Mouse (Mus musculus) intestine, embryonic 15.5 days (tissue): ENCODE data around the gene Tmc7. TPM values are rescaled to one million over a fixed set of nuclear protein-coding genes. Genes with fewer than 3 reads are reported as not detected.

Experiments used
- ATAC-seq: fragments of 200-750 bp; cut with Nextera tagmentation; 2 replicates; pipeline ENCODE4 v1.8.0; 2017; ENCODE audit warnings: moderate TSS enrichment, moderate library complexity
- H3K27ac ChIP-seq: fragments of 300-500 bp; sonication (generic); 2 replicates; pipeline ENCODE4 v1.5.1; 2015; ENCODE audit warnings: mild to moderate bottlenecking, inconsistent platforms
- H3K27me3 ChIP-seq: fragments of 300-500 bp; sonication (generic); replicated peaks from 2 replicates; pipeline ENCODE4 v1.6.1; 2015; ENCODE audit warnings: inconsistent platforms
- H3K36me3 ChIP-seq: fragments of 300-500 bp; sonication (generic); 2 replicates; pipeline ENCODE4 v1.6.1; 2015; ENCODE audit warnings: inconsistent platforms
- H3K4me1 ChIP-seq: fragments of 300-500 bp; sonication (generic); replicated peaks from 2 replicates; pipeline ENCODE4 v1.6.1; 2015; ENCODE audit warnings: inconsistent platforms
- H3K4me2 ChIP-seq: fragments of 300-500 bp; sonication (generic); replicated peaks from 2 replicates; pipeline ENCODE4 v1.6.1; 2015; ENCODE audit warnings: mild to moderate bottlenecking, inconsistent platforms
- H3K4me3 ChIP-seq: fragments of 300-500 bp; sonication (generic); replicated peaks from 2 replicates; pipeline ENCODE4 v1.5.1; 2015; ENCODE audit warnings: inconsistent platforms
- H3K9ac ChIP-seq: fragments of 300-500 bp; sonication (generic); 2 replicates; pipeline ENCODE4 v1.6.1; 2015; ENCODE audit warnings: inconsistent platforms
- H3K9me3 ChIP-seq: fragments of 300-500 bp; sonication (generic); 2 replicates; pipeline ENCODE4 v1.6.1; 2016; ENCODE audit warnings: inconsistent platforms
- WGBS: fragments of 180-500 bp; shearing (Covaris S2); methylation state at CpG from one replicate; pipeline ENCODE4 v1.1.7; 2015; 5-methylcytosine and 5-hydroxymethylcytosine counted together
- polyA plus RNA-seq: library from polyadenylated mRNA; unstranded; fragments of >200 nt; fragmentation: Nextera tagmentation; extraction: Ambion mirVana; gene quantifications from 2 replicates; pipeline ENCODE4 v1.2.1, GENCODE M21; 2015

Gene Tmc7
- polyA plus RNA-seq, 1 experiment from 2014 or later: 2.4 TPM

- H3K4me3 ChIP-seq: no peak overlapping the region
- WGBS: 83% methylated on average over 8 of the region's 8 CpGs
- 0 out of 2 replicates have a peak overlapping the region, but pooled peaks have one; percentile 17 for H3K27ac ChIP-seq
- 0 out of 2 replicates have a peak overlapping the region, but pooled peaks have one; percentile 14 for H3K4me2 ChIP-seq
- H3K36me3 ChIP-seq: no peaks in the 10 kb centered on the region
- no peaks in the 10 kb centered on the region for H3K4me1 ChIP-seq
- H3K9ac ChIP-seq: no peak overlapping the region
- H3K9me3 ChIP-seq: no peaks in the 10 kb centered on the region
- H3K27me3 ChIP-seq: no peaks in the 10 kb centered on the region
- ATAC-seq: peak; percentile 44; the same call in 1 of the 2 replicates
Measured at GRCm38 (mm10) chr7:118604842-118605241, 20.3 kb upstream of the Tmc7 start.

- no peaks in the 10 kb centered on the region for H3K9me3 ChIP-seq
- H3K36me3 ChIP-seq: no peaks in the 10 kb centered on the region
- peak overlapping the region; percentile 5; the same call in 1 of the 2 replicates for H3K9ac ChIP-seq
- 58% methylated on average over 12 of the region's 12 CpGs for WGBS
- peaks cover 5% of the 10 kb centered on the region; the same call in 1 of the 2 replicates for H3K4me1 ChIP-seq
- H3K27ac ChIP-seq: peak overlapping the region; percentile 57
- H3K27me3 ChIP-seq: peaks cover 18% of the 10 kb centered on the region
- peak overlapping the region; percentile 10 for H3K4me3 ChIP-seq
- peak overlapping the region; percentile 39 for H3K4me2 ChIP-seq
- ATAC-seq: peak; percentile 81
Measured at GRCm38 (mm10) chr7:118599954-118600631, 15.6 kb upstream of the Tmc7 start.

GRCm38 (mm10) chr7:118597201-118597600 lies 12.7 kb upstream of the Tmc7 start, which contains the start of gene Tmc5:
TSS of gene Tmc5 (plus strand) at chr7:118597297.
- Histone ChIP-seq H3K4me1 (peaks cover 21% of the 10 kb centered on the region), H3K36me3 (no peaks in the 10 kb centered on the region), H3K27me3 (peaks cover 18% of the 10 kb centered on the region), H3K9ac (peak within 1 kb of the TSS; percentile 23; the same call in 1 of the 2 replicates), H3K4me2 (peak within 1 kb of the TSS; percentile 56), H3K9me3 (no peaks in the 10 kb centered on the region), H3K27ac (no peak within 1 kb of the TSS), H3K4me3 (peak within 1 kb of the TSS; percentile 25)
- ATAC-seq: 0 out of 2 replicates have a peak, but pooled peaks have one; percentile 13
- WGBS: 5% methylated on average over 23 of the region's 23 CpGs

- no peak overlapping the region for H3K4me2 ChIP-seq
- H3K9me3 ChIP-seq: no peaks in the 10 kb centered on the region
- ATAC-seq: no peak
- no peak overlapping the region for H3K9ac ChIP-seq
- peaks cover 21% of the 10 kb centered on the region for H3K4me1 ChIP-seq
- H3K36me3 ChIP-seq: no peaks in the 10 kb centered on the region
- peaks cover 18% of the 10 kb centered on the region for H3K27me3 ChIP-seq
- no peak overlapping the region for H3K27ac ChIP-seq
- WGBS: 76% methylated on average over 11 of the region's 11 CpGs
- no peak overlapping the region for H3K4me3 ChIP-seq
Measured at GRCm38 (mm10) chr7:118596271-118596670, 11.7 kb upstream of the Tmc7 start.

- Histone ChIP-seq H3K4me1 (peaks cover 21% of the 10 kb centered on the region), H3K9me3 (no peaks in the 10 kb centered on the region), H3K9ac (no peak overlapping the region), H3K27me3 (peaks cover 18% of the 10 kb centered on the region), H3K27ac (no peak overlapping the region), H3K4me2 (peak overlapping the region; percentile 49), H3K36me3 (no peaks in the 10 kb centered on the region), H3K4me3 (no peak overlapping the region)
- WGBS: under 1% methylated on average over 14 of the region's 14 CpGs
- ATAC-seq: peak; percentile 56
Measured at GRCm38 (mm10) chr7:118595228-118595627, 10.7 kb upstream of the Tmc7 start.

GRCm38 (mm10) chr7:118594611-118595010 lies 10.1 kb upstream of the Tmc7 start:
- Histone ChIP-seq H3K4me2 (peak overlapping the region; percentile 49), H3K4me3 (no peak overlapping the region), H3K9me3 (no peaks in the 10 kb centered on the region), H3K4me1 (peaks cover 21% of the 10 kb centered on the region), H3K27ac (no peak overlapping the region), H3K36me3 (no peaks in the 10 kb centered on the region), H3K27me3 (peaks cover 18% of the 10 kb centered on the region), H3K9ac (no peak overlapping the region)
- 40% methylated on average over 10 of the region's 10 CpGs for WGBS
- ATAC-seq: peak; percentile 2; the same call in 1 of the 2 replicates

GRCm38 (mm10) chr7:118593567-118594407 lies 9.3 kb upstream of the Tmc7 start:
- peaks cover 20% of the 10 kb centered on the region for H3K4me1 ChIP-seq
- H3K9ac ChIP-seq: no peak overlapping the region
- H3K4me3 ChIP-seq: no peak overlapping the region
- H3K27me3 ChIP-seq: peaks cover 18% of the 10 kb centered on the region
- no peak overlapping the region for H3K4me2 ChIP-seq
- no peaks in the 10 kb centered on the region for H3K36me3 ChIP-seq
- H3K9me3 ChIP-seq: no peaks in the 10 kb centered on the region
- peak; percentile 26 for ATAC-seq
- WGBS: 27% methylated on average over 9 of the region's 9 CpGs
- H3K27ac ChIP-seq: no peak overlapping the region

GRCm38 (mm10) chr7:118592146-118592545 lies 7.6 kb upstream of the Tmc7 start:
- Histone ChIP-seq H3K9me3 (no peaks in the 10 kb centered on the region), H3K27me3 (peaks cover 9% of the 10 kb centered on the region), H3K4me1 (peaks cover 17% of the 10 kb centered on the region), H3K27ac (no peak overlapping the region), H3K9ac (no peak overlapping the region), H3K4me2 (no peak overlapping the region), H3K4me3 (no peak overlapping the region), H3K36me3 (no peaks in the 10 kb centered on the region)
- 62% methylated on average over 6 of the region's 6 CpGs for WGBS
- ATAC-seq: no peak

GRCm38 (mm10) chr7:118590726-118591305 lies 6.3 kb upstream of the Tmc7 start:
- ATAC-seq: no peak
- H3K4me3 ChIP-seq: no peak overlapping the region
- H3K4me2 ChIP-seq: no peak overlapping the region
- no peaks in the 10 kb centered on the region for H3K27me3 ChIP-seq
- peaks cover 17% of the 10 kb centered on the region for H3K4me1 ChIP-seq
- WGBS: 86% methylated on average over 5 of the region's 5 CpGs
- H3K36me3 ChIP-seq: no peaks in the 10 kb centered on the region
- H3K9me3 ChIP-seq: no peaks in the 10 kb centered on the region
- H3K27ac ChIP-seq: no peak overlapping the region
- no peak overlapping the region for H3K9ac ChIP-seq

GRCm38 (mm10) chr7:118585856-118586255 lies 1.3 kb upstream of the Tmc7 start:
- no peak overlapping the region for H3K4me2 ChIP-seq
- no peak overlapping the region for H3K27ac ChIP-seq
- no peak overlapping the region for H3K9ac ChIP-seq
- H3K4me3 ChIP-seq: no peak overlapping the region
- no peak for ATAC-seq
- H3K4me1 ChIP-seq: peaks cover 11% of the 10 kb centered on the region
- WGBS: 63% methylated on average over 6 of the region's 6 CpGs
- no peaks in the 10 kb centered on the region for H3K27me3 ChIP-seq
- H3K9me3 ChIP-seq: no peaks in the 10 kb centered on the region
- H3K36me3 ChIP-seq: no peaks in the 10 kb centered on the region

GRCm38 (mm10) chr7:118584926-118585325 lies 390 bp upstream of the Tmc7 start:
- Histone ChIP-seq H3K36me3 (no peaks in the 10 kb centered on the region), H3K27me3 (no peaks in the 10 kb centered on the region), H3K4me1 (peaks cover 11% of the 10 kb centered on the region), H3K9ac (no peak overlapping the region), H3K4me2 (peak overlapping the region; percentile 95), H3K9me3 (no peaks in the 10 kb centered on the region), H3K4me3 (peak overlapping the region; percentile 61), H3K27ac (no peak overlapping the region)
- WGBS: 65% methylated on average over 5 of the region's 5 CpGs
- ATAC-seq: peak; percentile 19; the same call in 1 of the 2 replicates

GRCm38 (mm10) chr7:118583821-118584220 lies 715 bp downstream of the Tmc7 start:
- Histone ChIP-seq H3K9ac (no peak overlapping the region), H3K4me1 (peaks cover 11% of the 10 kb centered on the region), H3K36me3 (no peaks in the 10 kb centered on the region), H3K4me3 (peak overlapping the region; percentile 61), H3K4me2 (peak overlapping the region; percentile 95), H3K27me3 (no peaks in the 10 kb centered on the region), H3K9me3 (no peaks in the 10 kb centered on the region), H3K27ac (no peak overlapping the region; the same call in 1 of the 2 replicates)
- WGBS: 15% methylated on average over 7 of the region's 7 CpGs
- ATAC-seq: no peak; the same call in 1 of the 2 replicates
